Mouse (Mus musculus) limb, embryonic 14.5 days (tissue): ENCODE measurements at regions not wholly inside any gene's neighbourhood (a gene's known extent, or its start where the extent isn't known, plus 50 kb on each side); places are given as distances from the start of the nearest gene placed in this dataset.

Experiments
- ATAC-seq: fragments of 200-750 bp; cut with Nextera tagmentation; 2 replicates; pipeline ENCODE4 v1.8.0; 2017; ENCODE audit warnings: low read depth, moderate number of reproducible peaks, moderate TSS enrichment; ENCODE audit not compliant: low FRiP score
- DNase-seq: peaks from one replicate; pipeline ENCODE4 v3.0.0-alpha.2; 2015; ENCODE audit warnings: low spot score
- H3K27ac ChIP-seq: fragments of 300-500 bp; sonication (generic); replicated peaks from 2 replicates; pipeline ENCODE4 v1.5.1; 2014; ENCODE audit warnings: low read depth, mild to moderate bottlenecking, low read length, moderate library complexity, mixed read lengths
- H3K27me3 ChIP-seq: fragments of 300-500 bp; sonication (generic); 2 replicates; pipeline ENCODE4 v1.6.1; 2014; ENCODE audit warnings: low read length, mixed read lengths; ENCODE audit not compliant: control insufficient read depth, insufficient read depth
- H3K36me3 ChIP-seq: fragments of 300-500 bp; sonication (generic); 2 replicates; pipeline ENCODE4 v1.6.1; 2014; ENCODE audit warnings: mild to moderate bottlenecking, low read length, moderate library complexity, mixed read lengths; ENCODE audit not compliant: control insufficient read depth, insufficient read depth
- H3K4me1 ChIP-seq: fragments of 300-500 bp; sonication (generic); 2 replicates; pipeline ENCODE4 v1.6.1; 2014; ENCODE audit warnings: antibody characterized with exemption, low read length, mixed read lengths; ENCODE audit not compliant: control insufficient read depth, insufficient read depth
- H3K4me2 ChIP-seq: fragments of 300-500 bp; sonication (generic); replicated peaks from 2 replicates; pipeline ENCODE4 v1.6.1; 2014; ENCODE audit warnings: low read depth, mild to moderate bottlenecking, low read length, moderate library complexity; ENCODE audit not compliant: severe bottlenecking
- H3K4me3 ChIP-seq: fragments of 300-500 bp; sonication (generic); replicated peaks from 2 replicates; pipeline ENCODE4 v1.5.1; 2014; ENCODE audit warnings: low read length
- H3K9ac ChIP-seq: fragments of 300-500 bp; sonication (generic); 2 replicates; pipeline ENCODE4 v1.6.1; 2014; ENCODE audit warnings: mild to moderate bottlenecking, low read depth, low read length, moderate library complexity; ENCODE audit not compliant: severe bottlenecking
- H3K9me3 ChIP-seq: fragments of 300-500 bp; sonication (generic); 2 replicates; pipeline ENCODE4 v1.6.1; 2016; ENCODE audit warnings: low read length; ENCODE audit not compliant: control insufficient read depth
- POLR2A ChIP-seq: fragments of 200-500 bp; IDR thresholded peaks from 2 replicates; pipeline ENCODE4 v1.8.0; 2012; ENCODE audit warnings: inconsistent platforms, mild to moderate bottlenecking, moderate library complexity, borderline replicate concordance; ENCODE audit not compliant: insufficient read depth, insufficient read length; ENCODE audit errors: extremely low read depth
- WGBS: fragments of 180-500 bp; shearing (Covaris S2); extraction: QIAGEN DNeasy Blood & Tissue Kit; methylation state at CpG from one replicate; pipeline ENCODE4 v1.1.7; 2014; 5-methylcytosine and 5-hydroxymethylcytosine counted together

GRCm38 (mm10) chr4:83997079-83997478 lies 471.7 kb downstream of the Ccdc171 start:
- no peak overlapping the region for H3K4me2 ChIP-seq
- H3K9me3 ChIP-seq = no peaks in the 10 kb centered on the region
- peaks cover 18% of the 10 kb centered on the region for H3K4me1 ChIP-seq
- no peaks in the 10 kb centered on the region for H3K36me3 ChIP-seq
- no peak for TF ChIP-seq POLR2A
- ATAC-seq (no peak), DNase-seq (no peak)
- H3K27ac ChIP-seq = no peak overlapping the region
- no peak overlapping the region for H3K9ac ChIP-seq
- no peaks in the 10 kb centered on the region for H3K27me3 ChIP-seq
- H3K4me3 ChIP-seq = no peak overlapping the region
- 23% methylated on average over 4 of the region's 4 CpGs for WGBS

DNA sequence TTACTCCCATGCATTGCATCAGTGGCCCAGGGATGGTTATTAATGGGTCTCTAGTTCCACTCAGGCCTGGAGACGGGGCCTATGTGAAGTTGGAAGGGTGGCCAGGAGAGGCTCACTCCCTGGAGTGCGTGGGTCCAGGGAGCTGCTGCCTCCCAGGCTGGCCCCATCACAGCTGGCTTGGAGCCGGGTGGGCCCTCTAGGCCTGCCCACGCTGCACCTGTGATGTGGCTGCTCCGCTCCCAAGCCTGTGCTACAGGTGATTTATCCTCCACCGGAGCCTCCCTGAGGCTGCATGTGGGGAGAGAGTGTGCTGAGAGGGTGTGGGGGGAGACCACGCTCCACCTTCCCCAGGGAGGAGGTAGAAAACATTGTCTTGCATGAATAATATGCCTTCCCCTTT lies 476.3 kb downstream of the Ccdc171 start:
- DNase-seq (no peak), ATAC-seq (no peak)
- no peaks in the 10 kb centered on the region for H3K9me3 ChIP-seq
- no peaks in the 10 kb centered on the region for H3K36me3 ChIP-seq
- no peaks in the 10 kb centered on the region for H3K27me3 ChIP-seq
- no peak overlapping the region for H3K4me3 ChIP-seq
- peak overlapping the region; percentile 33; the same call in 1 of the 2 replicates for H3K27ac ChIP-seq
- no peak for TF ChIP-seq POLR2A
- H3K9ac ChIP-seq = no peak overlapping the region
- WGBS = 53% methylated on average over 7 of the region's 7 CpGs
- H3K4me2 ChIP-seq = no peak overlapping the region
- peaks cover 38% of the 10 kb centered on the region for H3K4me1 ChIP-seq

- TF ChIP-seq POLR2A = no peak
- no peaks in the 10 kb centered on the region for H3K27me3 ChIP-seq
- H3K27ac ChIP-seq = no peak overlapping the region
- H3K36me3 ChIP-seq = no peaks in the 10 kb centered on the region
- no peak overlapping the region for H3K4me3 ChIP-seq
- H3K9me3 ChIP-seq = no peaks in the 10 kb centered on the region
- H3K4me2 ChIP-seq = no peak overlapping the region
- 51% methylated on average over 7 of the region's 7 CpGs for WGBS
- peaks cover 34% of the 10 kb centered on the region for H3K4me1 ChIP-seq
- ATAC-seq (0 out of 2 replicates have a peak, but pooled peaks have one; percentile 36), DNase-seq (peak; percentile 43)
- H3K9ac ChIP-seq = no peak overlapping the region
Observed at GRCm38 (mm10) chr4:84004055-84004778, 478.9 kb downstream of the Ccdc171 start.

DNA sequence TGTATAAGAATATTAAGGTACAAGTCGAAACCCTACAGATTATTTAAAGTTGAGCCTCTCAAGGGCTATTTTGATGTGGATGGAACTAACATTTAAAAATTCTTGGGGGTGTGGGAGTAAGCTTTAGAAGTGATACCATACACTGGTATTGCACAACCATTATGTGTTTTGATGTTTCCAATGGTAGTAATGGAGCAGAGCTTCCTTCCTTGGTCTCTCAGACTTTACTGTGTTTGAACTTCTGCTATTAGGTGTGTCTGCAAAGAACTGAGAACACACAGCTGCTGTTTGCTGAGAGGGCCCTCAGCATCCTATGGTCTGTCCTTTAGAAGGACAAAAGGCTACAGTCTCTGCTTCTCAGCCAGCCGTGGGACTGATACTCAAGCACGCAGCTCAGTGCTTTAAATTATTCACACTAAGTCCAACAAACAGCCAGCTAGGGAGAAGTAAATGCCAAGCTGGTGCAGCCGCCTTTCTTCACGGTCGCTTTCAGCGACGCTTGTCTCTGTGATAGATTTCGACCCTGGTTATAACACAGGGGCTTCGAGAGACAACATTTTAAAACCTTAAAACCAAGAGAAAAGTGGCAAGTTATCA lies 479.5 kb downstream of the Ccdc171 start:
- no peak overlapping the region for H3K4me2 ChIP-seq
- WGBS = 59% methylated on average over 10 of the region's 10 CpGs
- no peaks in the 10 kb centered on the region for H3K27me3 ChIP-seq
- no peak overlapping the region for H3K9ac ChIP-seq
- H3K27ac ChIP-seq = 0 out of 2 replicates have a peak overlapping the region, but pooled peaks have one; percentile 40
- H3K36me3 ChIP-seq = no peaks in the 10 kb centered on the region
- DNase-seq (no peak), ATAC-seq (no peak)
- no peak for TF ChIP-seq POLR2A
- H3K4me1 ChIP-seq = peaks cover 34% of the 10 kb centered on the region
- H3K9me3 ChIP-seq = no peaks in the 10 kb centered on the region
- H3K4me3 ChIP-seq = no peak overlapping the region

DNA sequence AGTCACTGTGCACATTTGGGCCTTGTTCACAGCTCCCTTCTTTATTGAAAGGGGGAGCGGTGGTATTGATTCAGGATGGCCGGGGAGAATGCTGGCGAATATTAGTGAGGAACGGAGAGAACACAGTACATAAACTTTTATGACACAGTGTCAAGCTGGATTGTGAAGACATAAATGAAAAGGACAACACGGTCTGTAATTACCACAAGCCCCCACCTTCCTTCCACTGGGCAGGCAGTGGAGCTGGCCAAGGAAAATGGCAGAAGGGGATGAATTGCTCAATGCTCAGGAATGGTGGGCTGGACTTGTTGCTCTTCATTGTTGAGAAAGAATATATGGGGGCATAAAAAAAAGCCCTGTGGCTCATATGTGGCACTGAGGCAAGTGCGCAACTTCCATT lies 486.6 kb downstream of the Ccdc171 start:
- H3K4me3 ChIP-seq = no peak overlapping the region
- no peaks in the 10 kb centered on the region for H3K36me3 ChIP-seq
- peaks cover 11% of the 10 kb centered on the region for H3K4me1 ChIP-seq
- DNase-seq (no peak), ATAC-seq (no peak)
- 77% methylated on average over 6 of the region's 6 CpGs for WGBS
- no peaks in the 10 kb centered on the region for H3K27me3 ChIP-seq
- H3K4me2 ChIP-seq = no peak overlapping the region
- no peak for TF ChIP-seq POLR2A
- H3K9ac ChIP-seq = no peak overlapping the region
- H3K9me3 ChIP-seq = no peaks in the 10 kb centered on the region
- H3K27ac ChIP-seq = no peak overlapping the region
